Mouse (Mus musculus): ENCODE measurements around the gene Nop16.

DNA sequence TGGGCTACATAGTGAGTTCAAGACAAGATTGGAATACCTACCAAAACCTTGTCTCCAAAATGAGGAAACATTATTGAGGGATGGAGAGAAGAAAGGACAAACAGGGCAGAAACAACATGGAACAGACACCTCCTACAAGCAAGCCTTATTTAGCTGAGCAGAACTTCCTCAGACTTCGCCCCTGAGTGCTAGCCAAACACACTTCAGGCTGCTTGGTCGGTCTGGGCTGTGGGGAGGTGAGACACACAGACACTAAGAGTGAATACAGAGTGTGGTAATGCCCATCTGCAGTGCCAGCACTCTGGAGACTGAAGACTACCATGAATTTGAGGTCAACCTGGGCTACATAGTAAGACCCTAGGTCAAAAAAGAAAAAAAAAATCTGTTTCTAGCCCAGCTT lies 30.2 kb downstream of the Nop16 start:
- no peak for TF ChIP-seq CTCF (conservative IDR thresholded peaks at IDR 0.05; ENCODE audit: insufficient read depth, insufficient read length, low read depth, low read length)
- TF ChIP-seq POLR2A (IDR thresholded peaks at IDR 0.05; ENCODE audit: low read depth, low read length), result no peak
